Mouse (Mus musculus): ENCODE data around the gene Moxd1. TPM values are rescaled to one million over a fixed set of nuclear protein-coding genes. Genes with fewer than 3 reads are reported as not detected.
"Not testable (repeated sequence)": the region's sequence is repeated elsewhere in the genome, so short reads cannot be mapped to it uniquely, and the experiment has no call there.

Gene Moxd1
- total RNA-seq, 2 experiments from 2014 or later: 0.89 to 3.1 TPM

DNA sequence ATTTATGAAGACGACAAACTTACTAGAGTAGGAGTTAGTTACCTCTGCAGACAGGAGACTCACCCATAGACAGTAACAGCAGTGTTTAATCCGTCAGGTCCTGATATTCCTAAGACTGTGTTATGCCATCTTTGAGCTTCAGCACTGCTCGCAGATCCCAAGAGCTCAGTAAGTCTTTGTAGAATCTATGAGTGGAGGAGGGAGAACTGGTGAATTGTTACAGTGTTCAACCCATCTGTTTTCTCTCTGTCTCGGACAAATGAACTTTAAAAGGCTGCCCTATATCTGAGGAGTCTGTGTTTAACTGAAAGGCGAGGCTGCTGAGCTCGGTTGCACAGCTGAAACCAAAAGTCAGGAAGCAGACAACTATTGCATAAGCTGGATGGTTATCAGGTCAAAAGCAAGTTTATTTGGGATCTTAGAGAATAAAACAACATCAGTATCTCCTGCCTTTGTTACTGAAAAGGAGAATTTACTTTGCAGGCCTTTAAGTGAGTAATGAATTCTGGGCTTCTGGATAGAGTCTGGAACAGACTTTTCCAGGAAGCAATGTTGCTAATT lies 47.8 kb downstream of the Moxd1 start:
- DNase-seq: no peak

DNA sequence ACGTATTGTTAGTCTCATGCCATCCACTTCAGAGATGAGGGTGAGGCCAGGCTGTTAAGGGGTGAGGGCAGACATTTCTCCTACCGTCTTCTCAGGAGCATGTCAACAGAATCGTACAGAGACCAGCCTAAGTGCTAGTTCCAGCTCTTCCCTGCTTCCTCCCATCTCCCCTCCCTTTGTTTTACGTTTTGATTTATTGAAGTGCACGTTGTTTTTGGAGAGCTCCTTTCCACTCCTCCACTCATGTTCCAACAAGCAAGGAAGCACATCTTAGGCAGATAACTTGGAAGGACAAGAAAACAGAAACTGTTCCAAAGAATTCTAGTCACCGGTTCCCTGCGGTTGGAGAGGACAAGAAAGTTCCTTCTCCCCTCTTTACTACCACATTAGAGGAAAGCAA lies 52.9 kb downstream of the Moxd1 start:
- no peak for DNase-seq

DNA sequence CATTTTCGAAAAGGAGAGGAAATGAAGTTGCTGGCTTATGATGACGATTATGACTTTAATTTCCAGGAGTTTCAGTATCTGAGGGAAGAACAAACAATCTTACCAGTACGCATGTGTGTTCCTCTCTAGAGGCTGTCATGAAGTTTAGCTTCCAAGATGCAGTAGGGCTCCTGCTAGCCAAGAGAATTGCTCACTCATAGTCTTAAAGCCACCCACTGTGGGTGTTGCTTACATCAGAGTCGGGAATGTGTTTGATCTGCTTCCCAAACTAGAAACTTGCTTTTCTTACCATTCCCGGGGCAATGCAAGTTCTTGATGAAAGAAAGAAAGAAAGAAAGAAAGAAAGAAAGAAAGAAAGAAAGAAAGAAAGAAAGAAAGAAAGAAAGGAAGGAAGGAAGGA lies 59.3 kb downstream of the Moxd1 start:
- no peak for DNase-seq

DNA sequence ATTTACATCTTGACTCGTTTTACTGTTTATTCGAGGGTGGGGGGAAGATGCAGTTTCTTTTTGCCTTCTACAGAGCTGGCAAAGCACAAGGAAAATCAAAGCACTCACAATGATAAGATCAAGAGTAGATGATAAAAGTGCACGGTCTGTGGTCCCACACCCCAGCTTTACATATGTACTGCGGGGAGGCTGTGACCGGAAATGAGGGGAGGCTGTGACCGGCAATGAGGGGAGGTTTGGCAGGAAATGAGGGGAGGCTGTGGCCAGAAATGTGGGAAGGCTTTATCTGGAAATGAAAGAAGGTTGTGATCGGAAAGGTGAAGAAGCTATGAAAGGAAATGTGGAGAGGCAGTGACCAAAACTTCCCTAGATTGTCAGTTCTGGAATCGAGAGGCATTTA lies 68.3 kb downstream of the Moxd1 start:
- DNase-seq: no peak

DNA sequence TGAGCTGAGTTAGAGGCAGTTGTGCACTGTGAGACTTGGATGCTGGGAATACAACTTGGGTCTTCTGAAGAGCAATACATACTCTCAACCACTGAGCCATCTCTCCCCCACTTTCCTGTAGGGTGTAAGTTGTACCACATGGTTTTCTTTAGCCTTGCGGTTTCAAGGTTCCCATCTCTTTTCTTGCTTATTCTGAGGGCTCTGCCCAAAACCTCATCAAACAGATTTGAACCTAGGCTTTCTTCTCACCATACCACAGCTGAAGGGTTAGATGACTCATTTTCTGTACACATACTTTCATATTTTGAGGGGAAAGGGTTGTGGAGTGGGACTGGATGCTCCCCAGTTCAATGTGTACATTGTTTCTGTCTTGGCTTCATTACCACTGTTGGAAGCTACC lies 69.4 kb downstream of the Moxd1 start:
- no peak for DNase-seq

DNA sequence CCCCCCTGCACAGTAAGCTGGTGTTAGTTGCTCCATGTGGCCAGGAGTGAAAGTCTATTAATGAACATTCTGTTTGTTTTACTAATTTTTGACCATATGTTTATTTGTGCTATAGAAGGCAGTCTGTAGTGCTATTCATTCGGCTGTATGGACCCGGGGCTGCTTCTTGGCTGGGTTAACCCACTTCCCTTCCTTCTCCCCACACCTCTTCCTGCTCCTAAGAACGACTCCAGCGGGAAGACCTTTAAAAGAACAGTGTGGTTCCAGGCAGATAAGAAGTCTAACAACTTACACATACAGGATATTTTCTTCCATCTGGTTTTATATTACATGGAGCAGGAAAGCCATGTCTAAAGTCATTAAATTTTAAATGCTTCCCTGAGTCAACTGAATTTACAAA lies 73.3 kb downstream of the Moxd1 start:
- DNase-seq: no peak

DNA sequence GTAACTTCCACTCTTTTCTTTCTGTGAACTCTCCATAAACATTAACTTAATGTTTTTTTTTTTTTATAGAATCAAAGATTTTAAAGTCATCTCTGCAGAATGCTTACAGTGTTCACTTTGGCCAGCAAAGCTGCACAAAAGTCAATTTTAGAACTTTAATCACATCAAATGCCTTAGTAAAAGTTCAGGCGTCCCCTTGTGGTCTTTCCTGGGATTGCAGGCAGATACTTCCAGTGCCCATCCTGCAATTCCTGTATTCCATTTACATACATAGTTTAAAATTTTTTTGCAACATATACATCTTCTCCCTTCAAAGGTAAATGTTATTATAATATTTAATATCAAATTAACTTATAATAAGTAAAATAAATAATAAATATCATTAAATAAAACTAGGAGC lies 74.5 kb downstream of the Moxd1 start:
- DNase-seq: peak; percentile 53

DNA sequence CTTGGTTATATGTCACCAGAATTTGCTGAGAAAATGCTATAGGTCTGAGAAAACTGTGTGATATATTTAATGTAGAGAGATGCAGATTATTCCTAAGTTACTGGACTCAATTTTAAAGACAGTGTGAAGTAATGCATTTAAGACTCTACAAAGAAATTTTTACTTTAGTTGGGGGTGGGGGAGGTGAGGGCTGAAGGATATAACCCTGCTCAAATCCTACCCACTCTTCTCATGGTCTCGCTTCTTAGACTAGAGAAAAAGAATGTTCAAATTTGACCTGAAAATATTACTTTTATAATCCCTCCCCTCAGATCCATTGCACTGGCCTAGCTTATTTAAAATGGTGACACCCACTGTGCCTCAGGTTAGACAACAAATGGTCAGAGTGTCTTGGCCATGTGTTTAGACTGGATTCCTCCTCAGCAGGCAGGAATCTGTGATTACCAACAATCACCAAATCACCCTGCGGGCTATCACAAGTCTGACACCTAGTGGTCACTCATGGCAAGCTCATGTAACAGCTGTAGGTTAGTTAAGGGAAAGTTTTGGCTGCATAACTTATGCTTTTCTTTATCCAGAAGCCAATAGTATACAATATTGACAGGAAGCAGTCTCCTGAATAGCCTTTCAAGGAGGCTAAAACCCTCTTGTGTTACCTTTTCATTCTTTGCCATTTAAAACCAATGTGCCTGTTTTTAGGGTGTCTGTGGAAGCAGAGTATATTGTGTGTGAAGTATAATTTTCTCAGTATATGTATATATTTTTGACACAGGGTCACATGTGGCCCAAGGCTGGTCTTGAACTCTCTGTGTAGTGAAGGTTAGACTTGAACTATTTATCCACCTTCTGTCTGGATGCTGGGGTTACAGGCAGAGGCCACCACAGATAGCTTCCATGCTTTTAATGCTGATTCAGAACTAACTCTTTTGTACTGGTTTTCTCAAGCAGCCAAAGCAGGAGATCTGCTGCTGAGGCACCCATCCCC lies 75.2 kb downstream of the Moxd1 start:
- DNase-seq: peak; percentile 51

DNA sequence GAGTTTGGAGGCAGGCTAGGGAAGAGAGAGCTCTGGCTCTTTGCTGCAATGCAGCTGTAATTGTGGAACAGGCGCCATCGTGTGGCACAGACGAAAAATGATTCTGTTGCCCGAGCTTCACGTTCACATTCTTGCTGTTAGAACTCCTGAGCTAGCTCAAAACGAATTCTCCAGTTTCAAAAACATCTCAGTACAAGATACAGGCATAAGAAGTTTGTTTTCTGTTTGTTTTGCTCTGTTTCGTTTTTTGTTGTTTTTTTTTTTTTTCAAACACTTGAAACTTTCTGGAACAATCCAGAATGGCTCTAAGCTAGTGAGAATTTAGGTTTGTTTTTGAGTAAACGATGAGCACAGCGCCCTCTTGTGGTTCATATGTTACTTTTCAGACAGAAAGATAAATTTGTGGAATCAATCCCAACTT lies 88.9 kb downstream of the Moxd1 start:
- peak; percentile 61 for DNase-seq

DNA sequence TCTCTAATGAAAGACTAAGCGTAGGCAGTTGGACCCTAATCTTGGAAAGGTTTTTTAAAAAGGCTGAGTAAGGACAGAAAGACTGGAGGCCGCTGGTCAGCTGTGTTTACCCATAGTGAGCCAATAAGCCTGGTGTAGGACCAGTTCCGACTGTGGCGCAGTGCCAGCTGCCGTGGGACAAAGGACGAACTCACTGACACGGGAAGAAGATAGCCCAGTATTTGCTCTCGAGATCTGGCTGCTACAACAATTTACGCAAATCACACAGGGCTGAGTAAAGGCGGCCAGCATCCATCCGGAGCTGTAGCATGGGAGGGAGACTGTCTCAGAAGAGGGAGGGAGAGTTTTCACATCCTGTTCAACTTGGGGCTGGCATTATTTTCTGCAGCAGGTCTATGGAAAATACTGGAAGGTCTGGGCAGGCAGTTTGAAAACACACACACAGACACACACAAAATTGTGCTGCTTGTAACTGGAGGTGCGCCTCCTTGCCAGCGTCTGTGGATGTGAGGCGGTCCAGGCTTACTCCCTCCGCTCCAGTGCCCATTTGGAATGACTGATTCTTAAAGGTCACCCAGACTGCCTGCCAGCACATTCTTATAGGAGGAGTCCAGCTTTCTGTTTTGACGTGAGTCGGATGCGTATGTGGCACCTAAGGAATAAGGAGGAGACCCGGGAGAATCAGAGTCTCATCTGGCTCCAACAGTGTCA lies 94.0 kb downstream of the Moxd1 start:
- DNase-seq: peak; percentile 75

DNA sequence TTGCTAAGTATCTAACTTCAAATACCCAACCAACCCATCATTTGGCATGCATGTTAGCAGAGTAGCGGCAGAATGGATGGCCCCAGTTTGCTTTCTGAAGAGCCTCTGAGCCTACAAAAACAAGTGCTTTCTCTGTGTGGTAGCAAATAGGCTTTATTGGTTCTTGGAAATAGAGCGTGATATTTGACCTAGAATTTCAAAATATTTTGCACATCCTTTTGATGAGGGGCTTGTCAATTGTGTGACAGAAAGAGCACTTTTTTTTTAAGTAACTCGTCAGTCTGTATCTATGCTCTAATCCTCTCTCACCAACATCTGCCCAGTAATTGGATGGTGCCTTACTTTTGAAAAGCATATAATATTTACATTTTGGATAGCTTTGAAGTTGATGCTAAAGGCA lies 97.0 kb downstream of the Moxd1 start:
- DNase-seq: no peak

DNA sequence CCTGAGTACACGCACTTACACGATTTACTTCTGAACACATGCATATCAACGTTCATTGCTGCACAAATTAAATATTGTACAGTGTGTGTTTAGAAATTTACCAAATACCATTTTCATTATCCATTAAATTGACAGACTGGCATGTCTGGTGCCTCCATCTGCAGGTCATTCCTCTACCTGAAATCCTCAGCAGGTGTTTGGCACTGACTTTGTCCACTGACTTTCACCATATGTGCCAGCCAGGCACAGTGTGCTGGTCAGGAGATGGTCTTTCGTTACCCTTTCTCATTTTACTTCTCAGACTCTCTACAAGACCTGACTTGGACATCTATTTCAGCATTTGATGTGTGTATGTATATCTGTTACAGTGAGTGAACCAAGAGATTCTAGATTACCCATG lies 99.7 kb downstream of the Moxd1 start:
- DNase-seq: no peak

DNA sequence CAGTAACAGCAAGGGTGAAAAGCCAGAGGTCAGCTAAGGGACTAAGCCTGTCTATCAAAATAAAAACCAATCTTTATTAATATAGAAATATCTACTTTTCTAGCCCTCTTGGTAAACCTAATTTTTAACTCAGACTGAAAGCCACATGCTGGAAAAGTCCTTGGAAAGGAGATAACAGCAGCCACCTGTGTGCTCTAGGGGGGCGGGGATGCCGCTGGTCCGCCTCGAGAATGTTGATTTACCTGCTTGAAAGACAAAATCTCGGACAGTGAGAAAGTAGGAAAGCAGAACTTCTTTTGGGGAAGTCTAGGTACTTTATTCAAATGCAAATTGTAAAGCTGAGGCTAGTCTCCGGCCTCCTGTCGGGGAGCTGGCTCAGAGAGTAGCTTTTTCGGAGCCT lies 103.9 kb downstream of the Moxd1 start:
- DNase-seq: not testable (repeated sequence)

DNA sequence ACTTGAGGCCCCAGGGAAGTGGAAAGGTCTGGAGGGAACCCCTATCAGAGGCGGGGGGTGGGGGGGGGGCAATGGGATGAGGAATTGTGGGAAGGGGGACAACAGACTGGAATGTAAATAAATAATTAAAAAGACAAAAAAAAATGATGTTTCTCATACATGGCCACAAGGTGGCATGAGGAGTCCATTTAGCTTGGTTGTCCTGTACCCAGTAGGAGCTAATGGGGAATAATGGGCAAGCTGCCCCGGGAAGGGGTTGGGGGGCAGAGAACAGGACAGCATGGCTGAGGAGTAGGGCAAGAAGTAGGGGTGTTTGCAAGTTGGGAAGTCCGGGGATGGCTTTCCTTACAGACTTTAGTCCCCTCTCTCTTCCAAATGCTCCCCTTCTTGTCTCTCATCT lies 109.5 kb downstream of the Moxd1 start:
- no peak for DNase-seq

DNA sequence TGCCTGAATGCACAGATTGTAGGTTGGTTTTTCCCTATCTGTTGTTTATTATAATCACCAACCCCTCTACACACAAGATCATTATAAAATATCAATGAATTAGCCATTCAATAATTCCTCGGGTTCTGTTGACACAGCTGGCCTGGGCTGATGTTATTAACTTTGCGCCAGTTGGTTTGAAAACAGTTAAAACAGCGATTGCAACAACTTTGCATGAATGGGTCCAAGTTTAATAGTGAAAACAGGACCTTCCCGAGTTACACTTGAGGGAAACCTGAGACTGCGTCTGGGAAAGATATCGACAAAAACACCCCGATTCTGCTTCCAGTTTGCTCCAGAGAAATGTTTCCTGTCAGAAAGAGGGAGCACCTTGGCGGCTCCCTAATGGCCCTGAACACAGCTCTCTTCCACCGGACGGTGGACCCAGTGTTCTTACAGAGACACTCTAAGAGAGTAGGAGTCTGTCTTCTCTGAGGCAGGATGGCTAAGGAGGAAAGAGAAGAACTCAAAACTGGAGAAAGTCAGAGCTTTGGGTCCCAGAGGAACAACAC lies 116.4 kb downstream of the Moxd1 start:
- no peak for DNase-seq

DNA sequence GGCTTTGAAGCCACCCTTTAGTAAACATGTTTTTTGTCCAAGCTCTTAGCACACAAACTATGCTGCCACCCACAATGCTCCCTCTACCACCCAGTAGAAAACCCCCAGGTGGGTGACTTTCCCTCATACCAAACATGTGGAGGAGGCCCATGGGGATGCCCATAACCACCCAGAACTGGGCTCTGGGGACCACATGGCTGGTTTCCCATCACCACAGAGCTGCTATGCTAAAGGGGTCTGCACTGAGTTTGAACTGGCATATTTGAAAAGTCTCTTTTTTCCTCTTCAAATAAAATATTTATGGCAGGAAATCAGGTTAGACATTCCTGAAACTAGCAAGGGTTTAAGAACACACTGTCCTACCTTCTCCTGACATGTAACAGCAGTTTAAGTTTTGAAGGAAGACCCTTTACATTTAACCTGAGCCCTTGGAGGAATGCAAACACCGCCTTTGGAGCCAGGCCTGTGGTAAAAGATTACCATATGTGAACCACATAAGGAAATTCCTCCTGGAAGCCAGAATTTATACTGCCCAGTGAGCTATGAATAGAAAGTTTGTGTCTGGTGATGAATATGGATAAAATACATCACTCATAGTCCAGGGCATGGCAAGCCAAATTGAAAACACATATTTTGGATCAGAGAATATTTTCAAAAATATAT lies 117.4 kb downstream of the Moxd1 start:
- DNase-seq: no peak

DNA sequence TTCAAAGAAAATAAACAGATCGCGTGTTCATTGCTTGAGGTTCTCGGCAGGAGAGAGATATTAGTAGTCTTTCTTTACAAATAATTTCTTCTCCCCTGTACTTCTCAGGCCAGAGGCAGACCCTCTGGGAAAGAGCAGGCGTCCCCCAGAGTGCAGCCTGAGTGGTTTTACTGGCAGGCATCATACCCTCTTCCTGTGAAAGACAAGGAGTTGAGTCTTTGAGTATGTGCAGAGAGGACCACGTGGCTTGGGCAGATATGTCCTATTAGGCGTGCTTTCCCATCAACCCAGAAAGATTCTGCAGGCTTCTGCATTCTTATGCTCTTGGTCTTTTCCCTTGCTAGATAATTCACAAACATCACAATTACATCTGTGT lies 117.9 kb downstream of the Moxd1 start:
- no peak for DNase-seq

DNA sequence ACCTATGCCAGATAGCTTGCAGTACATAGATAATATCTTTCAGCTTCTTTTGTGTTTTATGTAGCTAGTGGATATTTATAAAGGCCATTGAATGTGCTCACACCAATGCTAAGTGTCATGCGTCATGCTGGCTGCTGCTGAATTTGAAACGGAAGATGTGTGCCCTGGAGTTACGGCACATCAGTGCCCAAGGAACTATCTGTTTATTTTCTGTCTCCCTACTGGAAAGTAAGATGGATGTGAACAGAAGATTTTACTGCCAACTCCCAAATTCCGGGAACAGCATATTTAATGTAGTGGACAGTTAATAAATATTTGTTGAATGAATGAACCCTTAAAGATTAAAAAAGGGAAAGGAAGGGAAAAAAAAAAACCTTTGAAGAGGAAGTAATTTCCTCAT lies 119.8 kb downstream of the Moxd1 start:
- no peak for DNase-seq
